2 mouse cellular contexts compared by ENCODE assay signal in the genomic region with DNA sequence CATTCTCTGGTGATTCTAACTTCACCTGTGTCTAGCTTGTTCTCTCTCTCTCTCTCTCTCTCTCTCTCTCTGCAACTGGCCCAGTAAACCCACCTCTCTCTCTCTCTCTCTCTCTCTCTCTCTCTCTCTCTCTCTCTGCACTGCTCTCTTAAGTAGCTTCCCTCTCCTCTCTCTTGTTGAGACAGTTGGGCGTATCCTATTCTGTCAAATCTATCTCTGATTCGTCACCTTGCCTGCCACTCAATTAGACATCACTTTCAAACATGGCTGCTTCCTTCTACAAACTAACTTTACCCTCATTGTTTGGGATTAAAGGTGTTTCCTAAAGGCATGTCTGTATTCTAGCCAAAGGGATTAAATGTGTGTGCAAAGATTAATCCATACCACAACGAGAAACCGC. TPM values are rescaled to one million over a fixed set of nuclear protein-coding genes. Genes with fewer than 3 reads are reported as not detected.
"Had no signal": no experiment of that assay in that cellular context is flagged by ENCODE, and none has a peak within 500 bp of the region (broad histone marks: within the 10 kb centered on the region; RNA-seq: fewer than 3 reads in every experiment).

No protein-coding gene starts in this region.

RNA-seq across cellular contexts. Expression of gene Pawr, which starts 14.4 kb away (rescaled TPM):
- total RNA-seq: megakaryocyte-erythroid progenitor cell, adult 5-6 weeks had no signal
- polyA plus RNA-seq: macrophage had no signal
